Mouse (Mus musculus): ENCODE results near the gene Ttc28.

GRCm38 (mm10) chr5:110877666-110878505, 1.7 kb upstream of the Ttc28 start:
- TF ChIP-seq CTCF (IDR thresholded peaks at IDR 0.05; ENCODE audit: control insufficient read depth, insufficient read depth, insufficient read length) (no peak), USF1 (IDR thresholded peaks at IDR 0.05; ENCODE audit: low read depth) (no peak)
